Mouse (Mus musculus): ENCODE measurements around the gene Shb. TPM values are rescaled to one million over a fixed set of nuclear protein-coding genes. Genes with fewer than 3 reads are reported as not detected.

The Shb gene
- total and polyA plus RNA-seq, 3 experiments = 7.7 to 15.5 (median 8.6) TPM

DNA sequence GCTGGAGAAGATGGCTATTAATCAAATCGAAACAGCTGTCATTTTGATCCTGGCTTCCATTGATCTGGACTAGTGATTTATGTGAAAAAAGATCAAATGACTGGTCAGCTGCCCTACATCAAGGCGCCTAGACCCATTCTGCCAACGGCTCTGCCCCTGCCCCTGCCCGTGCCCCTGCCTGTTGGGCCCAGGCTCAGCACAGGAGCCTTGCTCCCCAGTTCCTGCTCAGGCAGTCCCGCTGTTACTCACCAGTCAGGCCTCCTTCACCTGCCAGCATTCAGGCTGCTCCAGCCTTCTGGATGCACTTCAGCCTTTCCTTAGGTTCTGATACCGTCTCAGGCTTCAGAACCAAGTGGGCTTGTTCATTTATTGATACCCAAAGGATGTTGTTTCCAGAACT lies 8.9 kb downstream of the Shb start:
- Histone ChIP-seq H3K27me3 (replicated peaks) (no peaks in the 10 kb centered on the region), H3K4me3 (replicated peaks in 1 of 3; ENCODE audit: low read depth in 2 of 3, low read length in 2 of 3, poor library complexity in 1 of 3) (no peak overlapping the region), H3K36me3 (replicated peaks in 1 of 2; ENCODE audit: control insufficient read depth in 1 of 2, insufficient read depth in 1 of 2, low read length in 1 of 2) (peaks cover 5 to 84% of the 10 kb centered on the region in 2 experiments), H3K27ac (ENCODE audit: insufficient read depth, low read depth) (no peak overlapping the region), H3K4me1 (ENCODE audit: control insufficient read depth in 1 of 2, insufficient read depth in 2 of 2) (peaks cover 3 to 59% of the 10 kb centered on the region in 2 experiments; a peak in 3 of 4 replicates), H3K79me2 (replicated peaks; ENCODE audit: control insufficient read depth, extremely low read depth, insufficient read depth, poor library complexity, severe bottlenecking) (no peaks in the 10 kb centered on the region), H3K9me3 (replicated peaks; ENCODE audit: low read length) (no peaks in the 10 kb centered on the region), H3K9ac (ENCODE audit: insufficient read depth, low read depth) (no peak overlapping the region), H3K4me2 (ENCODE audit: insufficient read depth, low read depth, poor library complexity, severe bottlenecking) (no peak overlapping the region)
- in situ Hi-C loops (cut with MboI; ENCODE audit: low pct_ligation_motif_present, low pct_unique_long_range_greater_than_20kb, low sequenced_read_pairs) = no loop called here
- no peak for DNase-seq (ENCODE audit: extremely low read depth)
- dilution Hi-C loops (cut with MboI; ENCODE audit: extremely low pct_ligation_motif_present, extremely low pct_unique_long_range_greater_than_20kb, low sequenced_read_pairs) = no loop called here
- no peak for TF ChIP-seq MEF2A (IDR thresholded peaks at IDR 0.05; ENCODE audit: borderline replicate concordance, low read depth, low read length)
- TF ChIP-seq MAFK (IDR thresholded peaks at IDR 0.05; ENCODE audit: insufficient replicate concordance, low read length) = no peak
- TF ChIP-seq MYC (IDR thresholded peaks at IDR 0.05; ENCODE audit: low read depth, low read length) = no peak
- TF ChIP-seq JUND (conservative IDR thresholded peaks at IDR 0.05; ENCODE audit: low read depth, low read length) = no peak
- TF ChIP-seq POLR2AphosphoS2 (IDR thresholded peaks at IDR 0.05; ENCODE audit: low read depth, low read length) = no peak
- TF ChIP-seq UBTF (IDR thresholded peaks at IDR 0.05; ENCODE audit: low read depth, low read length) = no peak
- no peak for TF ChIP-seq BHLHE40 (IDR thresholded peaks at IDR 0.05; ENCODE audit: low read depth, low read length)
- no peak for TF ChIP-seq PAX5 (IDR thresholded peaks at IDR 0.05; ENCODE audit: low read length)
- no peak for TF ChIP-seq TCF12 (IDR thresholded peaks at IDR 0.05; ENCODE audit: low read depth, low read length)
- TF ChIP-seq SMC3 (IDR thresholded peaks at IDR 0.05; ENCODE audit: low read depth, low read length) = no peak
- no peak for TF ChIP-seq KAT2A (IDR thresholded peaks at IDR 0.05; ENCODE audit: insufficient replicate concordance, low read length)
- TF ChIP-seq ZMIZ1 (IDR thresholded peaks at IDR 0.05; ENCODE audit: low read depth, low read length) = no peak
- no peak for TF ChIP-seq NRF1 (IDR thresholded peaks at IDR 0.05; ENCODE audit: low read depth, low read length)

DNA sequence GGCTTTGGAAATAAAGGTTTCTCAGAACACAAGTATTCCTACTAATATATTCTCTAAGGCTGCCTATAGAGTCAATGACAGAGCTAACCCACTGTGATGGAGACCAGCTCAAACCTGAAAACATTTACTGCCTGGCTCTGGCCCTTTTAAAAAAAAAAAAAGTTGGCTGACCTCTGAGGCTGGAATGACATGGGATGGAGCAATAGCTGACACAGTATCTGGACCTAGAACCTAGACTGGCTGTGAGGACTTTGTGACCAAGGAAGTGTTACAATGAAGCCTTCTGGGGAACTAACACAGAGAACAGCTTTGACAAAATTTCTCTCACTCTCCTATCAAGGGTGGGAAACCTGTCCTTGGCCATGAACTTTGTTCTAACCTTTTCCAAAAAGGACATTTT lies 9.3 kb downstream of the Shb start:
- DNase-seq (ENCODE audit: extremely low read depth) = no peak
- Histone ChIP-seq H3K27ac (ENCODE audit: insufficient read depth, low read depth) (no peak overlapping the region), H3K36me3 (replicated peaks in 1 of 2; ENCODE audit: control insufficient read depth in 1 of 2, insufficient read depth in 1 of 2, low read length in 1 of 2) (peaks cover 5 to 87% of the 10 kb centered on the region in 2 experiments), H3K9me3 (replicated peaks; ENCODE audit: low read length) (no peaks in the 10 kb centered on the region), H3K4me3 (replicated peaks in 1 of 3; ENCODE audit: low read depth in 2 of 3, low read length in 2 of 3, poor library complexity in 1 of 3) (no peak overlapping the region), H3K4me2 (ENCODE audit: insufficient read depth, low read depth, poor library complexity, severe bottlenecking) (no peak overlapping the region), H3K4me1 (ENCODE audit: control insufficient read depth in 1 of 2, insufficient read depth in 2 of 2) (peaks cover 3 to 56% of the 10 kb centered on the region in 2 experiments; a peak in 3 of 4 replicates), H3K9ac (ENCODE audit: insufficient read depth, low read depth) (no peak overlapping the region), H3K27me3 (replicated peaks) (no peaks in the 10 kb centered on the region), H3K79me2 (replicated peaks; ENCODE audit: control insufficient read depth, extremely low read depth, insufficient read depth, poor library complexity, severe bottlenecking) (no peaks in the 10 kb centered on the region)
- dilution Hi-C loops (cut with MboI; ENCODE audit: extremely low pct_ligation_motif_present, extremely low pct_unique_long_range_greater_than_20kb, low sequenced_read_pairs) (no loop called here), in situ Hi-C loops (cut with MboI; ENCODE audit: low pct_ligation_motif_present, low pct_unique_long_range_greater_than_20kb, low sequenced_read_pairs) (no loop called here)
- TF ChIP-seq USF1 (IDR thresholded peaks at IDR 0.05; ENCODE audit: low read depth, low read length) (no peak), MAX (IDR thresholded peaks at IDR 0.05; ENCODE audit: low read length) (no peak), RAD21 (IDR thresholded peaks at IDR 0.05; ENCODE audit: low read depth, low read length) (no peak), EP300 (IDR thresholded peaks at IDR 0.05; ENCODE audit: low read length) (no peak), HCFC1 (IDR thresholded peaks at IDR 0.05; ENCODE audit: low read depth, low read length) (no peak), NRF1 (IDR thresholded peaks at IDR 0.05; ENCODE audit: low read depth, low read length) (no peak), CTCF (conservative IDR thresholded peaks at IDR 0.05 in 1 of 2, IDR thresholded peaks at IDR 0.05 in 1 of 2; ENCODE audit: low read depth in 2 of 2, low read length in 2 of 2) (no peak), NELFE (IDR thresholded peaks at IDR 0.05; ENCODE audit: low read depth, low read length) (no peak), BHLHE40 (IDR thresholded peaks at IDR 0.05; ENCODE audit: low read depth, low read length) (no peak), USF2 (conservative IDR thresholded peaks at IDR 0.05; ENCODE audit: low read depth, low read length) (no peak), ZNF384 (IDR thresholded peaks at IDR 0.05; ENCODE audit: low read depth, low read length) (no peak), ETS1 (conservative IDR thresholded peaks at IDR 0.05; ENCODE audit: low read depth, low read length) (no peak), PAX5 (IDR thresholded peaks at IDR 0.05; ENCODE audit: low read length) (no peak), POLR2A (IDR thresholded peaks at IDR 0.05; ENCODE audit: low read depth, low read length) (no peak), MYC (IDR thresholded peaks at IDR 0.05; ENCODE audit: low read depth, low read length) (no peak), GABPA (IDR thresholded peaks at IDR 0.05; ENCODE audit: insufficient replicate concordance, low read depth, low read length) (no peak), ZKSCAN1 (IDR thresholded peaks at IDR 0.05; ENCODE audit: borderline replicate concordance, low read depth, low read length) (no peak), TCF12 (IDR thresholded peaks at IDR 0.05; ENCODE audit: low read depth, low read length) (no peak), E2F4 (IDR thresholded peaks at IDR 0.05; ENCODE audit: insufficient replicate concordance, low read depth, low read length) (no peak)

Measured in CH12.LX (cell line).